Mouse (Mus musculus): ENCODE data around the gene Gsk3a. TPM values are rescaled to one million over a fixed set of nuclear protein-coding genes. Genes with fewer than 3 reads are reported as not detected.
A peak's percentile ranks its signal among the peaks of the same experiment; 100 is the strongest.
"Not testable (repeated sequence)": the region's sequence is repeated elsewhere in the genome, so short reads cannot be mapped to it uniquely, and the experiment has no call there.

Gene Gsk3a
- polyA plus RNA-seq, 1 experiment from 2014 or later, result 6.8 TPM

- WGBS, result 30% methylated on average over 4 of the region's 4 CpGs
- TF ChIP-seq CTCF (IDR thresholded peaks at IDR 0.05) (no peak), EP300 (IDR thresholded peaks at IDR 0.05) (no peak)
- H3K4me3 ChIP-seq (ENCODE audit: low read depth, low read length), result peak overlapping the region; percentile 80
- H3K27me3 ChIP-seq (replicated peaks; ENCODE audit: insufficient read depth, low read length), result no peaks in the 10 kb centered on the region
- H3K27ac ChIP-seq (ENCODE audit: low read length), result peak overlapping the region; percentile 89
- DNase-seq (ENCODE audit: low spot score), result no peak
- peaks cover 16% of the 10 kb centered on the region for H3K4me1 ChIP-seq (ENCODE audit: insufficient read depth, low read depth, low read length)
- no peaks in the 10 kb centered on the region for H3K36me3 ChIP-seq (ENCODE audit: insufficient read depth, low read length)
- no peaks in the 10 kb centered on the region for H3K9me3 ChIP-seq (ENCODE audit: low read length)
- ATAC-seq, result no peak
- peak overlapping the region; percentile 87 for H3K4me2 ChIP-seq (replicated peaks; ENCODE audit: low read depth, low read length)
- peak overlapping the region; percentile 74; the same call in 1 of the 2 replicates for H3K9ac ChIP-seq (replicated peaks; ENCODE audit: low read depth)
These were observed 31.4 kb upstream of the Gsk3a start for GRCm38 (mm10) chr7:25269029-25269428.

- H3K36me3 ChIP-seq (ENCODE audit: insufficient read depth, low read length), result no peaks in the 10 kb centered on the region
- H3K4me2 ChIP-seq (replicated peaks; ENCODE audit: low read depth, low read length), result peak overlapping the region; percentile 87
- TF ChIP-seq EP300 (IDR thresholded peaks at IDR 0.05) (no peak), CTCF (IDR thresholded peaks at IDR 0.05) (no peak)
- H3K9ac ChIP-seq (replicated peaks; ENCODE audit: low read depth), result peak overlapping the region; percentile 74
- DNase-seq (ENCODE audit: low spot score) (no peak), ATAC-seq (no peak)
- peaks cover 16% of the 10 kb centered on the region for H3K4me1 ChIP-seq (ENCODE audit: insufficient read depth, low read depth, low read length)
- peak overlapping the region; percentile 80 for H3K4me3 ChIP-seq (ENCODE audit: low read depth, low read length)
- WGBS, result 0% methylated on average over 7 of the region's 7 CpGs
- no peaks in the 10 kb centered on the region for H3K9me3 ChIP-seq (ENCODE audit: low read length)
- H3K27me3 ChIP-seq (replicated peaks; ENCODE audit: insufficient read depth, low read length), result no peaks in the 10 kb centered on the region
- H3K27ac ChIP-seq (ENCODE audit: low read length), result peak overlapping the region; percentile 89
These were observed 30.9 kb upstream of the Gsk3a start for GRCm38 (mm10) chr7:25268588-25268987.

- Histone ChIP-seq H3K9me3 (ENCODE audit: low read length) (no peaks in the 10 kb centered on the region), H3K4me2 (replicated peaks; ENCODE audit: low read depth, low read length) (peak overlapping the region; percentile 87), H3K4me3 (ENCODE audit: low read depth, low read length) (peak overlapping the region; percentile 80), H3K27ac (ENCODE audit: low read length) (peak overlapping the region; percentile 97), H3K36me3 (ENCODE audit: insufficient read depth, low read length) (no peaks in the 10 kb centered on the region), H3K4me1 (ENCODE audit: insufficient read depth, low read depth, low read length) (peaks cover 16% of the 10 kb centered on the region), H3K9ac (replicated peaks; ENCODE audit: low read depth) (peak overlapping the region; percentile 81), H3K27me3 (replicated peaks; ENCODE audit: insufficient read depth, low read length) (no peaks in the 10 kb centered on the region)
- ATAC-seq (peak; percentile 93), DNase-seq (ENCODE audit: low spot score) (peak; percentile 100)
- TF ChIP-seq CTCF (IDR thresholded peaks at IDR 0.05) (no peak), EP300 (IDR thresholded peaks at IDR 0.05) (peak; percentile 95)
- WGBS, result 1% methylated on average over 33 of the region's 33 CpGs
These were observed 30.3 kb upstream of the Gsk3a start for GRCm38 (mm10) chr7:25267751-25268463.

GRCm38 (mm10) chr7:25267301-25267750 lies 29.7 kb upstream of the Gsk3a start, which contains the start of gene Cic:
Cic (plus strand) TSS chr7:25267704.
- DNase-seq (ENCODE audit: low spot score) (peak; percentile 100), ATAC-seq (peak; percentile 87)
- peak; percentile 16; the same call in 1 of the 2 replicates for TF ChIP-seq CTCF (IDR thresholded peaks at IDR 0.05)
- peak; percentile 51; the same call in 1 of the 2 replicates for TF ChIP-seq EP300 (IDR thresholded peaks at IDR 0.05)
- Histone ChIP-seq H3K27ac (ENCODE audit: low read length) (peak within 1 kb of the TSS; percentile 97), H3K4me3 (ENCODE audit: low read depth, low read length) (peak within 1 kb of the TSS; percentile 80), H3K4me2 (replicated peaks; ENCODE audit: low read depth, low read length) (peak within 1 kb of the TSS; percentile 87), H3K9me3 (ENCODE audit: low read length) (no peaks in the 10 kb centered on the region), H3K36me3 (ENCODE audit: insufficient read depth, low read length) (no peaks in the 10 kb centered on the region), H3K9ac (replicated peaks; ENCODE audit: low read depth) (peak within 1 kb of the TSS; percentile 81), H3K4me1 (ENCODE audit: insufficient read depth, low read depth, low read length) (peaks cover 16% of the 10 kb centered on the region), H3K27me3 (replicated peaks; ENCODE audit: insufficient read depth, low read length) (no peaks in the 10 kb centered on the region)
- WGBS, result under 1% methylated on average over 29 of the region's 29 CpGs

- Histone ChIP-seq H3K9ac (replicated peaks; ENCODE audit: low read depth) (no peak overlapping the region), H3K4me3 (ENCODE audit: low read depth, low read length) (no peak overlapping the region), H3K36me3 (ENCODE audit: insufficient read depth, low read length) (no peaks in the 10 kb centered on the region), H3K27me3 (replicated peaks; ENCODE audit: insufficient read depth, low read length) (no peaks in the 10 kb centered on the region), H3K9me3 (ENCODE audit: low read length) (no peaks in the 10 kb centered on the region), H3K4me1 (ENCODE audit: insufficient read depth, low read depth, low read length) (peaks cover 16% of the 10 kb centered on the region), H3K4me2 (replicated peaks; ENCODE audit: low read depth, low read length) (no peak overlapping the region), H3K27ac (ENCODE audit: low read length) (no peak overlapping the region)
- ATAC-seq, result no peak
- DNase-seq (ENCODE audit: low spot score), result no peak
- 80% methylated on average over 8 of the region's 8 CpGs for WGBS
- TF ChIP-seq CTCF (IDR thresholded peaks at IDR 0.05) (no peak), EP300 (IDR thresholded peaks at IDR 0.05) (no peak)
These were observed 28.7 kb upstream of the Gsk3a start for GRCm38 (mm10) chr7:25266180-25266962.

- H3K36me3 ChIP-seq (ENCODE audit: insufficient read depth, low read length); H3K27ac ChIP-seq (ENCODE audit: low read length); H3K4me2 ChIP-seq (replicated peaks; ENCODE audit: low read depth, low read length); ATAC-seq; DNase-seq (ENCODE audit: low spot score); H3K9ac ChIP-seq (replicated peaks; ENCODE audit: low read depth); H3K4me3 ChIP-seq (ENCODE audit: low read depth, low read length); H3K27me3 ChIP-seq (replicated peaks; ENCODE audit: insufficient read depth, low read length); H3K9me3 ChIP-seq (ENCODE audit: low read length): not testable (repeated sequence)
- peaks cover 16% of the 10 kb centered on the region for H3K4me1 ChIP-seq (ENCODE audit: insufficient read depth, low read depth, low read length)
- WGBS, result 85% methylated on average over 5 of the region's 5 CpGs
These were observed 28.1 kb upstream of the Gsk3a start for GRCm38 (mm10) chr7:25265743-25266142.
